ENCODE assay signal across 19 mouse cellular contexts in genomic region chr7:134376786-134377185, GRCm38 (mm10). TPM values are rescaled to one million over a fixed set of nuclear protein-coding genes. Genes with fewer than 3 reads are reported as not detected.
A peak's percentile ranks its signal among the peaks of the same experiment; 100 is the strongest.
DNase-seq lines count a peak whose midpoint lies in the region; ATAC-seq and TF ChIP-seq lines count a peak whose summit lies in the region.
"Had no signal": no experiment of that assay in that cellular context is flagged by ENCODE, and none has a peak within 500 bp of the region (broad histone marks: within the 10 kb centered on the region; RNA-seq: fewer than 3 reads in every experiment).

No protein-coding gene starts in this region.

- WGBS in forebrain, embryonic 14.5 days: 57% methylated on average over 7 of the region's 7 CpGs
- 77% methylated on average over 7 of the region's 7 CpGs for WGBS in forebrain, embryonic 10.5 days
- WGBS in lung, embryonic 15.5 days: 53% methylated on average over 7 of the region's 7 CpGs

- no peaks in the 10 kb centered on the region for H3K36me3 ChIP-seq in forebrain, embryonic 14.5 days (ENCODE audit: control insufficient read depth, insufficient read depth, low read length)
- no peaks in the 10 kb centered on the region for H3K36me3 ChIP-seq in forebrain, embryonic 10.5 days (replicated peaks)
- no peaks in the 10 kb centered on the region for H3K36me3 ChIP-seq in lung, embryonic 15.5 days
- H3K36me3 ChIP-seq: embryonic facial prominence, embryonic 12.5 days; intestine, embryonic 15.5 days; limb, embryonic 13.5 days; neural tube, embryonic 15.5 days had no signal

- H3K9me3 ChIP-seq in forebrain, embryonic 14.5 days (replicated peaks; ENCODE audit: control insufficient read depth, low read length): no peaks in the 10 kb centered on the region
- no peaks in the 10 kb centered on the region for H3K9me3 ChIP-seq in forebrain, embryonic 10.5 days
- no peaks in the 10 kb centered on the region for H3K9me3 ChIP-seq in lung, embryonic 15.5 days
- H3K9me3 ChIP-seq: embryonic facial prominence, embryonic 12.5 days; intestine, embryonic 15.5 days; limb, embryonic 13.5 days; neural tube, embryonic 15.5 days had no signal

- DNase-seq in forebrain, embryonic 14.5 days (ENCODE audit: low spot score): peak; percentile 83
- no peak for DNase-seq in forebrain, embryonic 10.5 days (ENCODE audit: extremely low spot score, low spot score)
- DNase-seq in lung, postnatal 25 days (ENCODE audit: low spot score): no peak
- DNase-seq in brain, embryonic 14.5 days (ENCODE audit: low read depth): peak; percentile 83
- peak; percentile 48 for DNase-seq in layer of hippocampus, adult 9-11 months
- no peak for DNase-seq in thymus, adult 18-20 months
- DNase-seq in embryo, embryonic 10.5 days (ENCODE audit: low spot score): no peak
- DNase-seq: adrenal gland, postnatal 36 days; B cell, adult 2 months; cerebellum, adult 18-20 months; heart, postnatal 36 days; kidney, postnatal 36 days; lung, embryonic 14.5 days; thymus, postnatal 14 days had no signal

- H3K4me2 ChIP-seq in forebrain, embryonic 14.5 days (ENCODE audit: low read length): no peak overlapping the region
- no peak overlapping the region for H3K4me2 ChIP-seq in lung, embryonic 15.5 days
- H3K4me2 ChIP-seq: embryonic facial prominence, embryonic 12.5 days; intestine, embryonic 15.5 days; limb, embryonic 13.5 days; lung, embryonic 14.5 days; neural tube, embryonic 15.5 days had no signal

- H3K4me3 ChIP-seq in forebrain, embryonic 14.5 days (ENCODE audit: low read depth, low read length): no peak overlapping the region
- H3K4me3 ChIP-seq in forebrain, embryonic 10.5 days: no peak overlapping the region
- no peak overlapping the region for H3K4me3 ChIP-seq in lung, embryonic 15.5 days
- H3K4me3 ChIP-seq: embryonic facial prominence, embryonic 12.5 days; intestine, embryonic 15.5 days; limb, embryonic 13.5 days; neural tube, embryonic 15.5 days had no signal

- H3K9ac ChIP-seq in forebrain, embryonic 14.5 days (ENCODE audit: low read length): no peak overlapping the region
- H3K9ac ChIP-seq in lung, embryonic 15.5 days: no peak overlapping the region
- H3K9ac ChIP-seq: embryonic facial prominence, embryonic 12.5 days; intestine, embryonic 15.5 days; limb, embryonic 13.5 days; lung, embryonic 14.5 days; neural tube, embryonic 15.5 days had no signal

- 0 out of 2 replicates have a peak, but pooled peaks cover 4% of the 10 kb centered on the region for H3K4me1 ChIP-seq in forebrain, embryonic 14.5 days (ENCODE audit: control insufficient read depth, insufficient read depth, low read length)
- H3K4me1 ChIP-seq in forebrain, embryonic 10.5 days: peaks cover 8% of the 10 kb centered on the region; the same call in 1 of the 2 replicates
- peaks cover 8% of the 10 kb centered on the region for H3K4me1 ChIP-seq in lung, embryonic 15.5 days
- H3K4me1 ChIP-seq: embryonic facial prominence, embryonic 12.5 days; intestine, embryonic 15.5 days had no signal

- TF ChIP-seq CTCF in brain, embryonic 14.5 days (IDR thresholded peaks at IDR 0.05; ENCODE audit: borderline replicate concordance, extremely low read depth, insufficient read depth, insufficient read length): no peak

- TF ChIP-seq POLR2A in brain, embryonic 14.5 days (IDR thresholded peaks at IDR 0.05; ENCODE audit: borderline replicate concordance, extremely low read depth, insufficient read depth, insufficient read length, poor library complexity, severe bottlenecking): no peak

- no peaks in the 10 kb centered on the region for H3K27me3 ChIP-seq in forebrain, embryonic 14.5 days (replicated peaks; ENCODE audit: control insufficient read depth, insufficient read depth, low read length)
- no peaks in the 10 kb centered on the region for H3K27me3 ChIP-seq in forebrain, embryonic 10.5 days (ENCODE audit: poor library complexity, severe bottlenecking)
- no peaks in the 10 kb centered on the region for H3K27me3 ChIP-seq in lung, embryonic 15.5 days
- H3K27me3 ChIP-seq: embryonic facial prominence, embryonic 12.5 days; intestine, embryonic 15.5 days; limb, embryonic 13.5 days; neural tube, embryonic 15.5 days had no signal

- no peak overlapping the region for H3K27ac ChIP-seq in forebrain, embryonic 14.5 days (ENCODE audit: low read depth, low read length)
- no peak overlapping the region for H3K27ac ChIP-seq in forebrain, embryonic 10.5 days
- H3K27ac ChIP-seq in lung, embryonic 15.5 days: peak overlapping the region; percentile 58
- H3K27ac ChIP-seq: embryonic facial prominence, embryonic 12.5 days; intestine, embryonic 15.5 days; limb, embryonic 13.5 days; neural tube, embryonic 15.5 days had no signal

- peak; percentile 63; the same call in 1 of the 2 replicates for ATAC-seq in forebrain, embryonic 14.5 days
- no peak for ATAC-seq in lung, embryonic 15.5 days (ENCODE audit: borderline replicate concordance, extremely low read depth, low FRiP score, low TSS enrichment)
- ATAC-seq: intestine, embryonic 15.5 days had no signal

RNA-seq across cellular contexts. Expression of gene D7Ertd443e, which starts 8.7 kb away (rescaled TPM):
- polyA plus RNA-seq in forebrain, embryonic 14.5 days (2014; fragmentation: Nextera tagmentation; extraction: Ambion mirVana): 0.17 TPM in 1 of 2 replicates, not detected in the other
- not detected in 2 replicates for polyA plus RNA-seq in forebrain, embryonic 10.5 days (2016; fragmentation: Nextera tagmentation; extraction: Ambion mirVana)
- polyA plus RNA-seq in lung, embryonic 15.5 days (2015; fragmentation: Nextera tagmentation; extraction: Ambion mirVana): 0.26 and 0.31 TPM in 2 replicates
- 0.15 and 0.36 TPM in 2 replicates for polyA plus RNA-seq in brain, embryonic 14.5 days (2012; rRNA removed)

Comparison
In these comparisons a context has a peak if more than half of its experiments do, and no peak if none do; other contexts are left out.
1. DNase-seq: peak in forebrain, embryonic 14.5 days (single experiment), brain, embryonic 14.5 days (single experiment) and layer of hippocampus, adult 9-11 months (single experiment); none in forebrain, embryonic 10.5 days (single experiment), lung, postnatal 25 days (single experiment), thymus, adult 18-20 months (0 of 2) and embryo, embryonic 10.5 days (single experiment).